Mouse (Mus musculus) embryonic facial prominence, embryonic 14.5 days (tissue): ENCODE results near the gene Mepce. TPM values are rescaled to one million over a fixed set of nuclear protein-coding genes. Genes with fewer than 3 reads are reported as not detected.
A peak's percentile ranks its signal among the peaks of the same experiment; 100 is the strongest.

Experiments
- ATAC-seq: fragments of 200-750 bp; cut with Nextera tagmentation; 2 replicates; pipeline ENCODE4 v1.8.0; 2017; ENCODE audit warnings: low read depth, moderate number of reproducible peaks, moderate TSS enrichment
- DNase-seq: peaks from one replicate; pipeline ENCODE4 v3.0.0-alpha.2; 2015; ENCODE audit warnings: low spot score
- H3K27ac ChIP-seq: fragments of 300-500 bp; sonication (generic); replicated peaks from 2 replicates; pipeline ENCODE4 v1.5.1; 2014; ENCODE audit warnings: low read depth, mild to moderate bottlenecking, low read length, moderate library complexity
- H3K27me3 ChIP-seq: fragments of 300-500 bp; sonication (generic); replicated peaks from 2 replicates; pipeline ENCODE4 v1.6.1; 2014; ENCODE audit warnings: low read length; ENCODE audit not compliant: control insufficient read depth, insufficient read depth
- H3K36me3 ChIP-seq: fragments of 300-500 bp; sonication (generic); 2 replicates; pipeline ENCODE4 v1.6.1; 2014; ENCODE audit warnings: low read length, mixed read lengths; ENCODE audit not compliant: control insufficient read depth, insufficient read depth
- H3K4me1 ChIP-seq: fragments of 300-500 bp; sonication (generic); 2 replicates; pipeline ENCODE4 v1.6.1; 2014; ENCODE audit warnings: antibody characterized with exemption, low read length; ENCODE audit not compliant: control insufficient read depth, insufficient read depth
- H3K4me2 ChIP-seq: fragments of 300-500 bp; sonication (generic); 2 replicates; pipeline ENCODE4 v1.6.1; 2014; ENCODE audit warnings: low read depth, mild to moderate bottlenecking, low read length, moderate library complexity, mixed read lengths
- H3K4me3 ChIP-seq: fragments of 300-500 bp; sonication (generic); 2 replicates; pipeline ENCODE4 v1.5.1; 2014; ENCODE audit warnings: low read depth, mild to moderate bottlenecking, low read length
- H3K9ac ChIP-seq: fragments of 300-500 bp; sonication (generic); 2 replicates; pipeline ENCODE4 v1.6.1; 2014; ENCODE audit warnings: low read depth, mild to moderate bottlenecking, low read length, moderate library complexity, mixed read lengths
- H3K9me3 ChIP-seq: fragments of 300-500 bp; sonication (generic); 2 replicates; pipeline ENCODE4 v1.6.1; 2016; ENCODE audit warnings: low read length; ENCODE audit not compliant: control insufficient read depth
- WGBS: fragments of 180-500 bp; shearing (Covaris S2); extraction: QIAGEN DNeasy Blood & Tissue Kit; methylation state at CpG from one replicate; pipeline ENCODE4 v1.1.7; 2014; 5-methylcytosine and 5-hydroxymethylcytosine counted together
- polyA plus RNA-seq: library from polyadenylated mRNA; unstranded; fragments of >200 nt; fragmentation: Nextera tagmentation; extraction: Ambion mirVana; gene quantifications from 2 replicates; pipeline ENCODE4 v1.2.1, GENCODE M21; 2014

Gene Mepce
- polyA plus RNA-seq, 1 experiment from 2014 or later: 12.2 TPM

GRCm38 (mm10) chr5:137775587-137776290 is 11.7 kb downstream of the Mepce start:
- Histone ChIP-seq H3K9me3 (no peaks in the 10 kb centered on the region), H3K27ac (no peak overlapping the region), H3K9ac (no peak overlapping the region), H3K36me3 (peaks cover 8% of the 10 kb centered on the region), H3K27me3 (no peaks in the 10 kb centered on the region), H3K4me1 (no peaks in the 10 kb centered on the region; the same call in 1 of the 2 replicates), H3K4me3 (no peak overlapping the region), H3K4me2 (no peak overlapping the region)
- ATAC-seq (no peak), DNase-seq (no peak)
- whole genome bisulfite sequencing: 88% methylated on average over 2 of the region's 2 CpGs

- H3K27me3 ChIP-seq: no peaks in the 10 kb centered on the region
- no peaks in the 10 kb centered on the region for H3K9me3 ChIP-seq
- no peak overlapping the region for H3K4me2 ChIP-seq
- DNase-seq (no peak), ATAC-seq (no peak)
- H3K4me1 ChIP-seq: no peaks in the 10 kb centered on the region
- no peak overlapping the region for H3K4me3 ChIP-seq
- H3K9ac ChIP-seq: no peak overlapping the region
- no peak overlapping the region for H3K27ac ChIP-seq
- H3K36me3 ChIP-seq: no peaks in the 10 kb centered on the region
Measured at GRCm38 (mm10) chr5:137772755-137773154, 14.7 kb downstream of the Mepce start.

- H3K36me3 ChIP-seq: no peaks in the 10 kb centered on the region
- no peaks in the 10 kb centered on the region for H3K4me1 ChIP-seq
- ATAC-seq (no peak), DNase-seq (no peak)
- no peaks in the 10 kb centered on the region for H3K27me3 ChIP-seq
- H3K27ac ChIP-seq: no peak overlapping the region
- H3K4me2 ChIP-seq: no peak overlapping the region
- WGBS: 38% methylated on average over 2 of the region's 2 CpGs
- no peak overlapping the region for H3K4me3 ChIP-seq
- no peak overlapping the region for H3K9ac ChIP-seq
- no peaks in the 10 kb centered on the region for H3K9me3 ChIP-seq
Measured at GRCm38 (mm10) chr5:137770709-137771108, 16.7 kb downstream of the Mepce start.

GRCm38 (mm10) chr5:137768475-137768874 is 19.0 kb downstream of the Mepce start:
- no peaks in the 10 kb centered on the region for H3K36me3 ChIP-seq
- DNase-seq (no peak), ATAC-seq (no peak)
- H3K4me3 ChIP-seq: no peak overlapping the region
- no peak overlapping the region for H3K4me2 ChIP-seq
- H3K27me3 ChIP-seq: no peaks in the 10 kb centered on the region
- WGBS: 67% methylated on average over 1 of the region's 1 CpGs
- no peak overlapping the region for H3K9ac ChIP-seq
- H3K4me1 ChIP-seq: no peaks in the 10 kb centered on the region
- H3K27ac ChIP-seq: no peak overlapping the region
- no peaks in the 10 kb centered on the region for H3K9me3 ChIP-seq

- Histone ChIP-seq H3K4me2 (no peak overlapping the region), H3K36me3 (no peaks in the 10 kb centered on the region), H3K9ac (no peak overlapping the region), H3K4me1 (no peaks in the 10 kb centered on the region), H3K9me3 (no peaks in the 10 kb centered on the region), H3K27me3 (no peaks in the 10 kb centered on the region), H3K4me3 (no peak overlapping the region), H3K27ac (no peak overlapping the region)
- WGBS: 62% methylated on average over 3 of the region's 3 CpGs
- DNase-seq (no peak), ATAC-seq (no peak)
Measured at GRCm38 (mm10) chr5:137766270-137766669, 21.2 kb downstream of the Mepce start.

GRCm38 (mm10) chr5:137764609-137765340 is 22.7 kb downstream of the Mepce start:
- 61% methylated on average over 9 of the region's 9 CpGs for WGBS
- no peak for ATAC-seq

GRCm38 (mm10) chr5:137759971-137760412 is 27.5 kb downstream of the Mepce start:
- H3K9me3 ChIP-seq: no peaks in the 10 kb centered on the region
- WGBS: 50% methylated on average over 3 of the region's 4 CpGs
- H3K27me3 ChIP-seq: no peaks in the 10 kb centered on the region
- H3K36me3 ChIP-seq: peaks cover 38% of the 10 kb centered on the region
- H3K4me3 ChIP-seq: no peak overlapping the region
- no peaks in the 10 kb centered on the region for H3K4me1 ChIP-seq
- DNase-seq (peak; percentile 90), ATAC-seq (peak; percentile 89)
- no peak overlapping the region for H3K4me2 ChIP-seq
- H3K9ac ChIP-seq: no peak overlapping the region
- 0 out of 2 replicates have a peak overlapping the region, but pooled peaks have one; percentile 5 for H3K27ac ChIP-seq

More at GRCm38 (mm10) chr5:137764609-137765340, 22.7 kb downstream of the Mepce start:
- H3K27me3 ChIP-seq: no peaks in the 10 kb centered on the region
- H3K9ac ChIP-seq: no peak overlapping the region
- no peak overlapping the region for H3K27ac ChIP-seq
- DNase-seq: no peak
- no peaks in the 10 kb centered on the region for H3K4me1 ChIP-seq
- no peak overlapping the region for H3K4me2 ChIP-seq
- no peaks in the 10 kb centered on the region for H3K9me3 ChIP-seq
- H3K36me3 ChIP-seq: no peaks in the 10 kb centered on the region
- H3K4me3 ChIP-seq: no peak overlapping the region

GRCm38 (mm10) chr5:137758921-137759534 is 28.4 kb downstream of the Mepce start:
- Histone ChIP-seq H3K27ac (no peak overlapping the region), H3K4me3 (no peak overlapping the region), H3K9me3 (no peaks in the 10 kb centered on the region), H3K4me2 (no peak overlapping the region), H3K4me1 (no peaks in the 10 kb centered on the region), H3K27me3 (no peaks in the 10 kb centered on the region), H3K36me3 (peaks cover 43% of the 10 kb centered on the region), H3K9ac (no peak overlapping the region)
- DNase-seq (no peak), ATAC-seq (no peak)
- WGBS: 88% methylated on average over 19 of the region's 19 CpGs
